Mouse (Mus musculus): ENCODE measurements around the gene Hbb-bh2.
"Not testable (repeated sequence)": the region's sequence is repeated elsewhere in the genome, so short reads cannot be mapped to it uniquely, and the experiment has no call there.

Hbb-bh2 gene

DNA sequence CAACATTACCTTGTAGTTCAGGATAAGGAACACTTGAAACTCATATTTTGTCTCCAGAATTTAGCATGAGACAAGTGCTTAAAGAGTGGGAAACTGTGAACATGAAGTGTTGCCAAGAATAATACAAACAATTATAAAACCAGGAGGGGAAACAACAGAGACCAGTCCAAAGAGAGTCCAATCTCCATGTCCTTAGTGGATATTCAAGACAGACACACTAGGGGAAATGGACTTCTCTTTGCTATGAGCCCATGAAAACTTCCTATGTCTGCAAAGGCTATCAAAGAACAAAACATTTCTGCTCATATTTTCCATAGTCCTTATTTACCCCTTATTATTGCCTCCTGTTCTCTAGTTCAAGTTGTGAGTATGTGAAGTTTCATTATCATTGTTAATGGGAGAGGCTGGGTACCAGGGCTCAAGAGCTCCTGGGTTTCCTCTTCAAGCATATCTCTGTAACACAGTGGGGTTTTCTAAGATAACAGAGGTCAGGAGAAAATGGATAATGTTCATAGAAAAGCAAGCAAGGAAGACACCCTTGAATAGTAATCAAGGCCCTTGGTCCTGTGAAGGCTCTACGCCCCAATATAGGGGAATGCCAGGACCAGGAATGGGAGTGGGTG lies 29.0 kb downstream of the Hbb-bh2 start:
- no peak for DNase-seq

DNA sequence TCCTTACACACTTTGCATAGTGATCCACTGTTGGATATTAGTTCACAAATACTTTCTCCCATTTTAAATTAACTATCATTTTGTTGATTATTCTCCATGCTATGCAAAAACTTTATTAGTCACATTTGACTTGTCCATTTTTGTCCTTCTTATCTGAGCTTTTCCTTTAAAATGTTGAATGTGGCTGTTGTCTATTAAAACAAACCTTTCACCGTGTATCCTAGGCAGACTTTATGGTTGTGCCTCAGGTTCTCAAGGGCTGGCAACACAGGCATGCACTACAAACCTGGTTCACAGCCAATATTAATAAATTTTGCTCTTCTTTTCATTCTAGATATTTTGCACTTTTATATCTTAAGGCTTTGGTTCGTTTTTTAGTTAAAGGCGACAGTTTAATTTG lies 29.6 kb downstream of the Hbb-bh2 start:
- no peak for DNase-seq

DNA sequence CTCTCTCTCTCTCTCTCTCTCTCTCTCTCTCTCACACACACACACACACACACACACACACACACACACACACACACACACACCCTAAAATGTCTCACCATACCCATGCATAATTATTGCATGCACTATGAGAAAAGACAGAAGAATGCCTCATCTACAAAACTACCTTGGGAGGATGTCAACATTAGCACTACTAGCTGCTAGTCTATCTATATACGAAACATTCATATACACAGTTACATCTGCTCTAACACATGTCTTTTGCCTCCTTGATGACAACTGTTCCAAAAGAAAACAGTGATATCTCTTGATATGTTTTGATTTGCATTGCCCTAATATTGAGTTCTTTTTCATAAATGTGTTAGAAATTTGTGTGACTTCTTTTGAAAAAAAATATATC lies 30.0 kb downstream of the Hbb-bh2 start:
- DNase-seq, result no peak

DNA sequence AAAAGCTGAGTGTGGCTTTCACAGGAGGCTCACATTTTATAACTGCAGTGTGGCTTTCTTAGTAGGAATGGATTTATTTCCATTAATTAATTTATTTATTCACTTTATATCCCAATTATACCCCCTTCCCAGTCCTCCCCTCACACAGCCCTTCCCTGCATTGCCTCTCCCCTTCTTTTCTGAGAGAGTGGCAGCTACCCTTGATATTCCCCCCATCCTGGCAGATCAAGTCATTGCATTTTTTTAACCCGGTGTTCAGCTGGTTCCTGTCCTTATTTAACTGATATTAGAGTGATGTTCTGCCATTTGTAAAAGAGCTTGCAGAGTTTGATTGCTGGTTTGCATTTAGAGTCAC lies 30.5 kb downstream of the Hbb-bh2 start:
- no peak for DNase-seq

DNA sequence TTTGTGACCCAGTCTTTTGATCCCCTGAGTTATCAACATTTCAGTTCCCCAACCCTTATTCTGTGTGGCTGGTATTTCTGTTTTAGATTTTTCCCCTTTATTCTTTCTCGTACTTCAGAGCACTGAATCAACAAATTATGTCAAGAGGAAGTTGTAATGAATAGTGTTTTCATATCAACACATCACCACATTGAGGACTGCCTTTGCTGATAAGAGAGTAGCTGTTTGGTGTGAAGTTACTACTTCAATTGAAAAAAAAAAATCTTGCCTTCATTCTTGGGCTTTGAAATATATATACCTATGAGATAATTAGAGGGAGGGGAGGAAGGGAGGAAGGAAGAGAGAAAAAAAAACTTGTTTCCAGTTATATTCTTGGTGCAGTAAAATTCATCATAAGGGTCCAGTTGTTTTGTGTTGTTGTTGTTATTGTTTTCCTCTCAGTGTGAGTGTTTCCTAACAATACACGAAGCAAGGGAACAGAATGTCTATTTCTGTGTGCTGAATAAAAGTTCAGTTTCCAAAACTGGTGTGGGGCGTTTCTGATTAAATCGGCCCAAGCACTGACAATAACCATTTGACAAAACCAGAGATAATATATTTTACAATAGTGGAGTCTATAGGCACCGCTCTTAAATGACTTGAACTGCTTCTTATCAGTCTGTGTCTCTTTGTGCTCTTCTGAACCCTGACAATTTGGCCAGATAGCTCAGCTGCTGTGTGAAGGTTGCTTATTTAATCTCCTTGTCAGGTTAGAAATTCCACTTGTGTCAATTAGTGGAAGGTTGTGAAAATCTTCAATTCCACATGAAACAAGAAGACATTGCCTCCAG lies 31.1 kb downstream of the Hbb-bh2 start:
- no peak for DNase-seq

DNA sequence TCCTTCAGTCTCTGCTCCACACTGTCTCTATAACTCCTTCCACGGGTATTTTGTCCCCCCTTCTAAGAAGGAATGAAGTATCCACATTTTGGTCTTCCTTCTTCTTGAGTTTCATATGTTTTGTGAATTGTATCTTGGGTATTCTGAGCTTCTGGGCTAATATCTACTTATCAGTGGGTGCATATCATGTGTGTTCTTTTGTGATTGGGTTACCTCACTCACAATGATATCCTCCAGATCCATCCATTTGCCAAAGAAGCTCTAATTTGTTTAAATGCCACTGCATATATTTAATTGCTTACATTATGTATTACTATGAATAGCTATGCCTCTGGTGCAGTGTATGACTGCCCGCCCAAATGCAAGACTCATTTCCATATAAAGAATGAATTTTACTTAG lies 32.2 kb downstream of the Hbb-bh2 start:
- DNase-seq, result not testable (repeated sequence)

DNA sequence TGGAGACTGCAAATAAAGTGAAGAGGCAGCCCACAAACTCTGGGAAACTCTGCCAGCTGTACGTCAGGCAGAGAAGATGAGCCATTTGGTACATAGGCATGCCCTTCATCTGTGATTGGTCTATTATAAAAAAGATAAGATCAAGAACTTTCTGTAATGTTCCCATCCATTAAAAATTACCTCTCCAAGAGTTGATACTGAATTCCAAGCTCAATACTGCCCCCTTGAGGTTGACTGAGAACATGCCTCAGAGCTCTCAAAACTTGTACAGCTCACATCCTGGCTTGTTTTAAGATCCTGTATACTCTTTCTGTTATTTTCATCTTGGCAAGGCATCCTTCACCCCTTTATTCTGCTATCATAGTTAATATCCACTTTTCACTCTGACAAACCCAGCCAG lies 33.5 kb downstream of the Hbb-bh2 start:
- peak in 1 of 2 experiments; percentile 3 for DNase-seq

DNA sequence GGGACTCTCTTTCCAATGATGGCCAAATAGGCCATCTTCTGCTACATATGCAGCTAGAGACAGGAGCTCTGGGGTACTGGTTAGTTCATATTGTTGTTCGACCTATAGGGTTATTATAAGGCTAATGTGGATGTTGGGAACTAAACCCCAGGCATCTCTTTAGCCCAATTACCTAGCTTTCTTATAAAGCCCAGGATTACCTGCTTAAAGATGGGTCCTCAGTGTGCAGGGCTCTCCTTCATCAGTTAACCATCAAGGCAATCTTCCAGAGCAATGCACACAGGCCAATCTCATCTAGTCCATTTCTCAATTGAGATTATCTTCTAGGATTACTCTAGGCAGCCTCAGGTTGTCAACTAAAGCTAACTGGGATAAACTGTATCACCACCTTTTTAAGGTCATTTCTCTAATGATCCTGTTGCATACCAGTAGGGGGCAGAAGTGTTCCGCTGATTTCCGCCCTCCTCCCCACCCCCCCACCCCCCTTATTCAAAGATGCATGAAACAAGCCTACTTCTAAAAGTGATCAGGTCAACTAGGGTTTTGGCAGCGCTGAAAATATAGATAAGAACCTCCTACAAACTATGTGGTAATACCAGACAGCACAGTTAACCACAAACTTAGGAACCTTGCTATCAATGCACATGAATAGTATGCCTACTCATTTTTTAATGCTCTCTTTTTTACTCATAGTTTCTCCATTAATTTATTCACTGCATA lies 47.5 kb downstream of the Hbb-bh2 start:
- DNase-seq, result no peak

DNA sequence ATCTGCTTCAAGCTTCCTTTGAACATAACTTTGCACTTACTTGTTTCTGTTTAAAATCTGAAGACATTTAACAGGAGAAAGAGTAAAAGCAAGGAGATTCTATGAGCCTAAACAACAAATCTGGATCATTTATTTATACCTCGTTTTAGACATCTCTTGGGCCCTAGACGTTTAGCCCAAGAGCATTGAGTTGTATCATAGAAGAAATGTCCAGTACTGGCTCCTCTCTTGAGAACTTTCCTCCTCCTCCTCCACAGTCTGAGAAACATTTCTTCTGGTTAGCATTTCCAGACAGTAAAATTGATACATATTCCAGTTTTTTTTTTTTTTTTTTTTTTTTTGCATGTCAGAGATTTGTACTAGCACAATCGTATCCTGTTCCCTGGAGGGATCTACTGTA lies 48.6 kb downstream of the Hbb-bh2 start, which contains the start of gene Olfr67:
Gene Olfr67, minus strand, starts transcription at position 101 of the 400 bp plus-strand sequence.
- no peak for DNase-seq

All from cerebellum, postnatal 25 days (tissue).